Mouse (Mus musculus): ENCODE data around the gene Stk25. TPM values are rescaled to one million over a fixed set of nuclear protein-coding genes. Genes with fewer than 3 reads are reported as not detected.

Stk25 gene
- total RNA-seq, 1 experiment from 2014 or later = 40.3 TPM

GRCm38 (mm10) chr1:93618059-93618748 lies 40.3 kb downstream of the Stk25 start:
- no peak for ATAC-seq (replicated peaks; ENCODE audit: low read depth, poor library complexity, severe bottlenecking)

- ATAC-seq (replicated peaks; ENCODE audit: low read depth, poor library complexity, severe bottlenecking) = no peak
These were observed 48.7 kb downstream of the Stk25 start for GRCm38 (mm10) chr1:93609762-93610161.

- no peak for ATAC-seq (replicated peaks; ENCODE audit: low read depth, poor library complexity, severe bottlenecking)
These were observed 49.7 kb downstream of the Stk25 start for GRCm38 (mm10) chr1:93608696-93609245.

- ATAC-seq (replicated peaks; ENCODE audit: low read depth, poor library complexity, severe bottlenecking) = no peak
These were observed 51.1 kb downstream of the Stk25 start for GRCm38 (mm10) chr1:93607090-93608083.

- ATAC-seq (replicated peaks; ENCODE audit: low read depth, poor library complexity, severe bottlenecking) = no peak
These were observed 54.5 kb downstream of the Stk25 start for GRCm38 (mm10) chr1:93603921-93604320.

GRCm38 (mm10) chr1:93602911-93603310 lies 55.5 kb downstream of the Stk25 start:
- no peak for ATAC-seq (replicated peaks; ENCODE audit: low read depth, poor library complexity, severe bottlenecking)

GRCm38 (mm10) chr1:93595916-93596315 lies 62.5 kb downstream of the Stk25 start:
- ATAC-seq (replicated peaks; ENCODE audit: low read depth, poor library complexity, severe bottlenecking) = no peak

GRCm38 (mm10) chr1:93593960-93594359 lies 64.5 kb downstream of the Stk25 start:
- no peak for ATAC-seq (replicated peaks; ENCODE audit: low read depth, poor library complexity, severe bottlenecking)

GRCm38 (mm10) chr1:93588346-93588745 lies 70.1 kb downstream of the Stk25 start:
- ATAC-seq (replicated peaks; ENCODE audit: low read depth, poor library complexity, severe bottlenecking) = no peak

- no peak for ATAC-seq (replicated peaks; ENCODE audit: low read depth, poor library complexity, severe bottlenecking)
These were observed 76.9 kb downstream of the Stk25 start for GRCm38 (mm10) chr1:93581545-93581944.

GRCm38 (mm10) chr1:93577861-93578260 lies 80.6 kb downstream of the Stk25 start:
- ATAC-seq (replicated peaks; ENCODE audit: low read depth, poor library complexity, severe bottlenecking) = no peak

GRCm38 (mm10) chr1:93577066-93577465 lies 81.4 kb downstream of the Stk25 start:
- no peak for ATAC-seq (replicated peaks; ENCODE audit: low read depth, poor library complexity, severe bottlenecking)

Other genes with a start within 250 kb of the Stk25 start
- 98.0 and 109 TPM in 2 replicates for gene Hdlbp, start 179.8 kb downstream of the Stk25 start, total RNA-seq (2017)
- gene Farp2, start 146.6 kb downstream of the Stk25 start, total RNA-seq (2017) = 3.0 and 3.2 TPM in 2 replicates
- gene Bok, start 27.0 kb upstream of the Stk25 start, total RNA-seq (2017) = 0.23 TPM in 1 of 2 replicates, not detected in the other
- gene Atg4b, start 92.8 kb upstream of the Stk25 start, total RNA-seq (2017) = 25.8 and 33.9 TPM in 2 replicates
- gene Thap4, start 96.2 kb upstream of the Stk25 start, total RNA-seq (2017) = 26.2 and 27.7 TPM in 2 replicates
- gene Dtymk, start 143.3 kb upstream of the Stk25 start, total RNA-seq (2017) = 249 and 271 TPM in 2 replicates
- 38.1 and 42.1 TPM in 2 replicates for gene Ing5, start 145.3 kb upstream of the Stk25 start, total RNA-seq (2017)
- gene D2hgdh, start 166.2 kb upstream of the Stk25 start, total RNA-seq (2017) = 17.0 and 19.1 TPM in 2 replicates
- gene Gal3st2, start 202.6 kb upstream of the Stk25 start, total RNA-seq (2017) = not detected in 2 replicates

Measured in common myeloid progenitor, adult 5-6 weeks (primary cell).